Mouse (Mus musculus) testis, adult 2 months (tissue): ENCODE measurements at regions not wholly inside any gene's neighbourhood (a gene's known extent, or its start where the extent isn't known, plus 50 kb on each side); places are given as distances from the start of the nearest gene placed in this dataset.
A peak's percentile ranks its signal among the peaks of the same experiment; 100 is the strongest.

Source experiments
- H3K27ac ChIP-seq: fragments of 200-500 bp; 2 replicates; pipeline ENCODE4 v1.5.1; 2012; ENCODE audit warnings: low read depth, low read length; ENCODE audit not compliant: control insufficient read depth, insufficient read depth
- H3K27me3 ChIP-seq: fragments of 200-500 bp; 2 replicates; pipeline ENCODE4 v1.6.1; 2012; ENCODE audit warnings: mild to moderate bottlenecking, low read length, moderate library complexity; ENCODE audit not compliant: control insufficient read depth, insufficient read depth
- H3K36me3 ChIP-seq: fragments of 200-500 bp; 2 replicates; pipeline ENCODE4 v1.6.1; 2012; ENCODE audit warnings: mild to moderate bottlenecking, low read length; ENCODE audit not compliant: control insufficient read depth, insufficient read depth
- H3K4me1 ChIP-seq: fragments of 200-500 bp; 2 replicates; pipeline ENCODE4 v1.6.1; 2012; ENCODE audit warnings: low read length; ENCODE audit not compliant: control insufficient read depth, insufficient read depth
- H3K4me3 ChIP-seq: fragments of 200-500 bp; 2 replicates; pipeline ENCODE4 v1.5.1; 2012; ENCODE audit warnings: low read depth, mild to moderate bottlenecking, low read length, moderate library complexity, mixed read lengths; ENCODE audit not compliant: control insufficient read depth
- CTCF ChIP-seq: fragments of 200-500 bp; IDR thresholded peaks from 2 replicates; pipeline ENCODE4 v1.5.1; 2012; ENCODE audit warnings: low read depth, mild to moderate bottlenecking, inconsistent platforms, low read length, moderate library complexity; ENCODE audit not compliant: control insufficient read depth, insufficient read depth, insufficient replicate concordance
- POLR2A ChIP-seq: fragments of 200-500 bp; IDR thresholded peaks from 2 replicates; pipeline ENCODE4 v1.6.1; 2012; ENCODE audit warnings: low read depth, mild to moderate bottlenecking, inconsistent platforms, low read length, moderate library complexity; ENCODE audit not compliant: control insufficient read depth

- no peak for TF ChIP-seq CTCF
- no peak for TF ChIP-seq POLR2A
These were observed 87.7 kb upstream of the 4933412E24Rik start for GRCm38 (mm10) chr15:60104126-60104525.

GRCm38 (mm10) chr15:60101485-60102280 is 85.3 kb upstream of the 4933412E24Rik start:
- H3K27ac ChIP-seq = no peak overlapping the region

More at GRCm38 (mm10) chr15:60104126-60104525, 87.7 kb upstream of the 4933412E24Rik start:
- Histone ChIP-seq H3K4me3 (no peak overlapping the region), H3K27ac (no peak overlapping the region), H3K27me3 (no peaks in the 10 kb centered on the region), H3K4me1 (no peaks in the 10 kb centered on the region), H3K36me3 (no peaks in the 10 kb centered on the region)

GRCm38 (mm10) chr15:60097141-60097540 is 80.7 kb upstream of the 4933412E24Rik start:
- H3K4me1 ChIP-seq = no peaks in the 10 kb centered on the region
- H3K27me3 ChIP-seq = no peaks in the 10 kb centered on the region
- H3K4me3 ChIP-seq = no peak overlapping the region
- no peaks in the 10 kb centered on the region for H3K36me3 ChIP-seq
- TF ChIP-seq POLR2A (no peak), CTCF (peak; percentile 35; the same call in 1 of the 2 replicates)
- H3K27ac ChIP-seq = no peak overlapping the region

More at GRCm38 (mm10) chr15:60101485-60102280, 85.3 kb upstream of the 4933412E24Rik start:
- no peak for TF ChIP-seq CTCF
- no peak for TF ChIP-seq POLR2A
- H3K4me1 ChIP-seq = no peaks in the 10 kb centered on the region
- H3K36me3 ChIP-seq = no peaks in the 10 kb centered on the region
- H3K4me3 ChIP-seq = no peak overlapping the region
- H3K27me3 ChIP-seq = no peaks in the 10 kb centered on the region

DNA sequence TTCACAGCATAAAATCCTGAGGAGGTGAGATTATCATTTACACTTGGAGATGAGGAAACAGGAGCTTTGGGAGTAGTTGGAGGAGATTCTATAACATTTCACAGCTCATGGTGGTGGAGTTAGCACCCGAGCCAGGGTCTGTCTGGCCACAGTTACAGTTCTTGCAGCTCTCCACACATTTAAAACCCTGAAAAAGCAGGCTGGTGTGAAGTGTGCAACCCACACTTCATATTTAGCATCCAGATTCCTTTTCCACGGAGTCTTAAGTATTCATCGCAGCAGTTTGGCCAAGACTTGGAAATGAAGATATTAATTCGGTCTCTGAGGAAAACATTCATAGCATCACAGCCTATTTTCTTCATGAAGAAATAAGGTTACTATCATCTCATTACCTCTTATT is 79.7 kb upstream of the 4933412E24Rik start:
- H3K4me1 ChIP-seq = no peaks in the 10 kb centered on the region
- no peak overlapping the region for H3K4me3 ChIP-seq
- H3K27me3 ChIP-seq = no peaks in the 10 kb centered on the region
- H3K27ac ChIP-seq = no peak overlapping the region
- no peaks in the 10 kb centered on the region for H3K36me3 ChIP-seq
- TF ChIP-seq POLR2A (no peak), CTCF (no peak)

- Histone ChIP-seq H3K36me3 (no peaks in the 10 kb centered on the region), H3K27ac (no peak overlapping the region), H3K27me3 (no peaks in the 10 kb centered on the region), H3K4me1 (no peaks in the 10 kb centered on the region), H3K4me3 (no peak overlapping the region)
- TF ChIP-seq CTCF (no peak), POLR2A (no peak)
These were observed 73.5 kb upstream of the 4933412E24Rik start for GRCm38 (mm10) chr15:60089921-60090320.

DNA sequence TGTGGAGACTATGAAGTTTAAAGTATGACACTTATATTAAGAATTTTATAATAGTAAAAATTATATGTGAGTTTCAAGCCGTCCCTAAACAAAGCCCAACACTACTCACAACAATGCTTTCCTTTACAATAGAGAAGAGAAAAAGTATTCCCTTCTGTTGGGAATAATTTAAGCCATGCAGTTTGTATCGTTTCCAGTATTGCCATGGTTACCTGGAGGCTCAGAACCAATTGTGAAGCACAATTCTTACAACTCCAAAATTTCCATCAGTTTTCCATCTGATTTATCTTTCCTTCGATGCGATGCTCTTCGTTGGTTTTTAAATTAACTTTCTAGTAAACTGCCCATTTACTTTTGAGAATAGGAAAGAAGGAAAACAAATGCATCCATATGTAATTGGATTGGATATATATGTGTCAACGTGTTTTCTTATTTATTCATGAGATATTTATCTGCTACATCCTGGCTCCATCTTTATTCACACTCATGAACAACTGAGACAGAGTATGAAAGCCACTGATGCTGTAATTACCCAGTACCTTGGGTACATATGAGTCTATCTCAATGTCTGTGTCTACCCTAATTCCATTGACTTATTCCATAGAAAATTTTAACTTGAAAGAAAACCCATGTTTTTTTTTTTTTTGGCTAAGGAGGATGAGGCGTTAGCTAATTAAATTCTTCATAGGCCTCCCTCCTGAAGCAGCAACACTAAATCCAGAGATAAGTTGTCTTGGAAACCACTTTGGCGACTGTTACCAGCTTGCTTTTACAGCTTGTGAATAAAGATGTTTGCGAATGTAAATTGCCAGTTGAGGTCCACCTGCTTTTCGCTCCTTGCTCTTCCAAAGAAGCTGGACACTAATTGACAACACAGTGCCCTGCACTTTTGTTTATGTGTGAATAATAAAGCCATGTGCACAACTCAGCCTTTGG is 72.8 kb upstream of the 4933412E24Rik start:
- TF ChIP-seq POLR2A = no peak
- no peak for TF ChIP-seq CTCF
- no peaks in the 10 kb centered on the region for H3K27me3 ChIP-seq
- no peaks in the 10 kb centered on the region for H3K4me1 ChIP-seq
- no peak overlapping the region for H3K4me3 ChIP-seq
- no peaks in the 10 kb centered on the region for H3K36me3 ChIP-seq
- no peak overlapping the region for H3K27ac ChIP-seq
